Mouse (Mus musculus) urinary bladder, postnatal 10 days (tissue): ENCODE data around the gene Slco1a5.
"Not testable (repeated sequence)": the region's sequence is repeated elsewhere in the genome, so short reads cannot be mapped to it uniquely, and the experiment has no call there.

ENCODE experiments used
- DNase-seq: peaks from one replicate; pipeline ENCODE4 v3.0.0; 2022; ENCODE audit warnings: low spot score

Gene Slco1a5

GRCm38 (mm10) chr6:142322881-142323280 is at the start of gene Slco1a5:
TSS of gene Slco1a5 (minus strand) at chr6:142322981.
- DNase-seq = no peak

DNA sequence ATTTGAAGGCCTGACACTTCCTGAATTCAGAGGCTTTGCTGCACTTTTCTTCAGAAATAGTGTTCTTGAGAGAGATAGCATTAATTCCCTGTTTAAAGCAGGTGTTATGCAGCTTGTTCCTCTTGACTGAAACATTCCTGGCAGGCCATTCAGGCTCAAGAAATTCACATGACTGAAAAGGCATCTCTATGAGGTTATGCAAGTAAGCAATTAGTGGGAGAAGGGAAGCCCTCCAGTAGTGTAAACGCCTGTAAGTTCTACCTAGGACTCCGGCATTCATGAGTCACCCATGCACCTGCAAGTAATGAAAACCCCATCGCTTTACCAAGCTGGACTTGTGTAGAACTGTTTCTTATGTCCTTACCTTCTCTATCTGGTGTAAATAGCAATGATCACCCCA is 46.8 kb upstream of the Slco1a5 start:
- no peak for DNase-seq

- DNase-seq = no peak
Measured at GRCm38 (mm10) chr6:142367565-142367964, 44.8 kb upstream of the Slco1a5 start.

DNA sequence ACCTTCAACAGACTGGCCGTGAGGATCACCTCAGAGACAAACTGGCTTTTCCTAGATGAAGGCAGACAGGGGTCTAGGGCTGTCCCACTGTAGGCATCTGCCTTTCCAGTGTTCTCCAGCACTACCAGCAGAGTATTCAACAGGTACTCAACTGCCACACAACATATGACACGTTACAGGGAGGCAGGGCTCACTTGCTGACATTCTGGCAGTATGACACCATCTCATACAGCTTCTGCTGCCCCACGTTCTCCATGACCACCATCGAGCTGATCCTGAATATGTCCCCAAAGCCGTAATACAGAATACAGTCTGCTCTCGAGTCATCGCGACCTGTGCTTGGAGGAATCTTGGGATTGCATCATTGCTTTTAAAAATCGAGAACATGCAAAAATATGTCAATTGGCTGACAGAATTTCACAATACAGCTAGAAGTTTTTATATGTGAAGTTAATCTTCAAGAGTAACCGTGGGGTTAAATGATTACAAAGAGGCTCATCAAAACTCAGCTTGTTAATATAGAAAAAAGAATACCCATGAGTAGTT is 43.8 kb upstream of the Slco1a5 start:
- no peak for DNase-seq

GRCm38 (mm10) chr6:142365742-142366472 is 43.1 kb upstream of the Slco1a5 start:
- no peak for DNase-seq

DNA sequence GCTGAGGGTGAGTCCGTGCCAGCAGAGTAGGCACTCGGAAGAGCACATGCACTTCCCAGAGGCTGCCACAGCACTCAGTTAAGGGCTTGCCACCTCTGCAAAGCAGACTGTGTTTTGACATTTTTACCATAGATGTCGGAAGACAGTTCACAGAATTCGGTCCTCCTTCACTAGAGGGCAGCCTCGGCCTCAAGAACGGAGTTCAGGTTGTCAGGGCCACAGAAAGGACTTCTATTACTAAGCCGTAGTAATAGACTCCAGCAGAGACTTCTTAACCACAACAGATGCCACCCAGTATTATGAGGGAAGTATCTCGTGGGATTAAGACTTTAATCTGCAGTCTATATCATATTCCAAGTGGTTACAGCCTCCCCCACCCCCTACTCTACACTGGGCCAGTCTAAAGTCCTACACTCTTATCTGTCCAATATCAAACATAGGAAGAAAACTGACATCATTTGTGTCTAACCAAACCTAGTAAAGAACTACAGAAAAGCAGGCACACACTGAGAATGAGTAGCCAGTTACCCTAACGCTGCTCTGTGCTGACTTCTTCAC is 40.3 kb upstream of the Slco1a5 start:
- no peak for DNase-seq

DNA sequence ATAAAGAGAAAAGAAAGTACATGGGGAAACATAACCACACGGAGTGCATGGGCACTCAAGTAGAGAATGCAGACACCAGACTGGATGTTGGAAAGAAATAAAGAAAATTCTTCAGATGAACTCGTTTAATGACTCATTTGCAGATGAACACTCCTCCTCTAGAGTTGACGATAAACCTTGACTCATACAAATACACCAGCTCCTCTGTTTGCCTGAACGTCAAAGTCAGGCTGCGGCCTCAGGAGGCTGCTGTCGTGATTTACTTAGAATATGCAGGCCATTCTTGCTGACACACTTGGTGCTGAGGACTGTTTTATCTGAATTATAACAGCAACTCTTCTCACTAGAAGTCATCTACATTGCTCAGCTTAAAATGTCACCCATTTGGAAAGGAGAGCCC is 39.3 kb upstream of the Slco1a5 start:
- no peak for DNase-seq

DNA sequence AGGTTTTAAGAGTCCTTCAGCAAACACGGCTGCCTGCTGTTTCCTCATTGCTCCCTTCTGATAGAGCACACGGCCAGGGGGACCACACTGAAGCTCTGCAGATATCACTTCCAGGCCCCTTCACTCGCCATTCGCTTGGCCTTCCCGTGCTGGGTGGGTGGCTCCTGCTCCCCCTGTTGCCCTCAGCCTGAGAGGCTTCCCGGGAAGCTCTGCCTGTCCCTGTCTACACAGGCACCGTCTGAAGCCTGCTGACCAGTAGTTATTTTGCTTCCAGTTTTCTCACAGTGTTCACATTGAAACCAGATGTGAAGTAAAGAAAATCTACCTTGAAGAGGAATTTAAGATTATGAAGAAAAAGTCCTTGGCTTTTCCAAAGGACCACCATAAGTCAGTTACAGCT is 34.3 kb upstream of the Slco1a5 start:
- no peak for DNase-seq

- DNase-seq = not testable (repeated sequence)
Measured at GRCm38 (mm10) chr6:142352099-142352498, 29.3 kb upstream of the Slco1a5 start.

DNA sequence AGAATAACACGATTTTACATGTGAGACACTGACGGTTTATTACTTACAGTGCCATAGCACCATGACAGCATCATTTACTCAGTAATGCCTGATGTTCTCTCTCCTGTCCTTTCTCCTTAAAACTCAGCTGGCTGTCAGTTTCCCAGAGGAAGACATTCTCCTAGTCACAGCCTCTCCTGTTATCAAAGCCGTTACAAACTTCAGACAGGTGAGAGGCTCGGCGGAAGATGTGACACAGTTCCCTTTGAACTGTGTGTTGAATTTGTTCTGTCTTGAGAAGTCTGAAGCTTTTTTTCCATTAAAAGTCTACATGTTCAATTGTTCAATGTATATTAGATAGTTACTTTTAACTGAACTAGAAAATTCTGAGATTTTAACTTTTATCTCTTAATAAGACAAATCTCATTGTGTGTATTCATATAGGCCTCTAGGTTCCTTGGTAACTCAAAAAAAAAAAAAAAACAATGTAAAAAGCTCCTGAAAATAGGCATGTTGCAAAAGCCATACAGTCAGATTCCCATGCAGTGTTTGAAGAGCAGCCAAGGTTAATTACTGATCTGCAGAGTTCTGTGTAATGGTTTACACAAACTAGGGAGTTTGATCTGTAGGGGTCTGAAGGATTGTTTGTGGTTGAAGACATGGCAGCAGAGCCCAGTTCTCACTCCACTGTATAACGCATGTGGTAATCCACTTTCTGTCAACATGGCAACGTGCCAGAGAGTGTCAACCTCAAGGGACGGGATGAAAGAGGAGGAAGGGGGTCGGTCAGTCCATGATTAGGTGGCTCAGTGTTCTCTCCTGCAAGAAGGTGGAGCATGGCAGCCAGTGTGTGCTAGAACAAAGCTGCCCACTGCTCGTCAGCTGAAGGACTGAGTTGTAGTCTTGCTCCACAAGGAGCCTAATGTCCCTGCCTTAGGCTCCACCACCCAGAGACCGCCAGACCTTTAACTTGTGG is 24.9 kb upstream of the Slco1a5 start:
- no peak for DNase-seq

DNA sequence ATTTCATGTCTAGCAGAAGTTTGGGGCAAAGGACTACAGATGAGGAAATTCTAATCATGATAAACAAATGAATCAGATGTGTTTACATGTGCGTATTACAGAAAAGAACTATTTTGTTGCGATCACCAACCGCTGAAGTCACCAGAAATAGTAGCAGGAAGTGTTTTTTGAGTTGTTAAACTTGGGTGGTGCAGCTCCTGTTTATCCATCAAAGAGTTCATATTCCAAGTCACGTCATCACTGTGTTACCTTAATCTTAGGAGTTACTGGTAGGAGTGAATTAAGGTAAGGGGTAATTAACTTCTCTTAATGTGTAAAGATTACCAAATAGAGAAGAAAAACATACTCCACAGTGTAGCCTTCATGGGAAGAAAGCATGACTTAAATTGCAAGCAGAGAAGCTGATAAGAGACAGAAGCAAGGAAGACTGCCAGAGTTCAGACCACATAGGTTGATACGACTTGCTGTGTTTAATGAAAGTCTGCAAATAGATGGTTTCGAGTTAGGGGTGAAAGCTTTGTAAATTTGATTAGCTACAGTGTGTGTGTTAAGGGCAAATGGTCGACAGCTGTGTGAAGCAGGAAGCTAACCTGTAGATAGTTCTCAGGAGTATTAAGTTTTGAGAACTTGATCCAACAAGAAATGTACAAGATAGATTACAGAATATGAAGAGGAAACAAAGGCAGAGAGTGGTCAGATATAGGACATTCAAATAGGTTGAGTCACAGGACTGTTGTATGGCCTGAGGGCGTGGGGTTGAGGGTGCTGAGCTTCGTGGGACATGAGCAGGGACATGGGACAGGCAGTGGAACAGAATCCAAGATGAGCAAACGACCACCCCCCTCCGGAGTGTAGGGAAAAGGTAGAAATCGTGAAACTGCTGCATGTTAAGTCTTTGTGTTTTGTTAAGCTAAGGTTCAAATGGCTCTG is 23.7 kb upstream of the Slco1a5 start:
- no peak for DNase-seq

GRCm38 (mm10) chr6:142345440-142346038 is 22.8 kb upstream of the Slco1a5 start, which contains the start of gene Pyroxd1:
TSS of gene Pyroxd1 (plus strand) at chr6:142345654.
- peak; percentile 43 for DNase-seq

- DNase-seq = no peak
Measured at GRCm38 (mm10) chr6:142343561-142343960, 20.8 kb upstream of the Slco1a5 start.

DNA sequence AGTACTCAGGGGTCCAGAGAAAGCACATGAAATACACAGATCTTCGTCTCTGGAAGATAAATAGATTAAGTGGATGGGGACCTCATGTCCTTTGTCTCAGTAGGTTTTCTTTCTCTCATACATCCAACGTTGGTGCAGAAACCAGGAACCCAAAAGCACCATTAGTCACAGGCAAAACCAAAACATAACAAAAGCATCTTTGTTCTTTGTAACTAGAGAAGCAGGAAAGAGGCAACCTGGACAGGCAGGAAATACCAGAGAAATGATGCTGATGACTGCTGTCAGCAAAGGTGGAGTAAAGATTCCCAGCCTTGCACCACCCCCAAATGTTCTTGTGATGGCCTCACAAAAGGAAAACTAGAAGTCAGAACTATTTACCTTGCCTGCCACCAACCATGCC is 16.8 kb upstream of the Slco1a5 start:
- no peak for DNase-seq

- no peak for DNase-seq
Measured at GRCm38 (mm10) chr6:142338961-142339360, 16.2 kb upstream of the Slco1a5 start.

GRCm38 (mm10) chr6:142329201-142329600 is 6.4 kb upstream of the Slco1a5 start:
- no peak for DNase-seq

DNA sequence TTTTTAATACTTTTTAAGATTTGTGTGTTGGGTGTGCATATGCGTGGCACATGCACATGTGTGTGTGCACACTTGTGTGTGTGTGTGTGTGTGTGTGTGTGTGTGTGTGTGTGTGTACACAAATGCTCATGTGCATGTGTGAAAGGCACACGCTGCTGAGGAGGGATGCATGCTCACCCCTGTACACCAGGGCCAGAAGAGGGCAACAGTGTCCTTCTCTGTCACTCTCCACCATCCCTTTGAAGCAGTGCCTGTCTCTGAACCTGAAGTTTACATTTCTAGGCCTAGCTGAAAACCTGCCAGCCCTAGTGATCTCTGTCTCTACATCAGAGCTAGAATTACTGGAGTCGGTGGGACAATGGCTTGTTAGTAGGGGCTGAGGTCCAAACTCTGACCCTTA is 3.8 kb upstream of the Slco1a5 start:
- no peak for DNase-seq

DNA sequence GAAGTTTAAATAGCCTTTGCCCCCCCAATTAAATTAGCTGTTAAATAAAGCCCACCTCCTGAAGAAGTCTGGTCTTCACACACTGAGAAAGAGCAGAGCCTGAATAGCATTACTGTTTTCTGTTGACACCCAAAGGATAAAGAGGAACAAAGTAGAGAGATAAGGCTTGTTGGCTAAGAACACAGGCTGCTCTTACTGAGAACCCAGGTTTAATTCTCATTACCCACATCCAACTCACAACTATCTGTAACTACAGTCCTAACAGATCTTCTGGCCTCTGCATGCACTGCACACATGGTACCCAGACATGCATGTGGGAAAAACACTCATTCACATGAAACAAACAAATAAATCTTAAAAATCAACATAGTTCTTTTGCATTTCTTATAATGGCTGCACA is 5.7 kb downstream of the Slco1a5 start:
- no peak for DNase-seq

- no peak for DNase-seq
Measured at GRCm38 (mm10) chr6:142314285-142314684, 8.5 kb downstream of the Slco1a5 start.

DNA sequence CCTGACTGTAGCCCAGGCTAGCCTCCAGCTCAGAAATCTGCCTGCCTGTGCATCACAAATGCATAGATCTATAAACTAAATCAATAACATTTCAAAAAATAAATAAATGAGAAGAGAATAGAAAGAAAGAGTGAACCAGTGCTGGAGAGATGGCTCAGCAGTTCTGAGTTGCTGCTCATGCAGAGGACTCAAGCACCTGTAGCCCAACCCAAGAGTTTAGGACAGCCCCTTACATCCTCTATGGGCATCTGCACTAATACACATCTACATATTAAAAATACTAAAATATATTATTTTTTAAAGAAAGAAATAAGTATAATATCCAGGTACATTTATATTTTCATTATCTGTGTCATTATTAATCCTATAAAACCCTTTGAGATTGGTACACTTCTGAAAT is 17.7 kb downstream of the Slco1a5 start:
- no peak for DNase-seq

DNA sequence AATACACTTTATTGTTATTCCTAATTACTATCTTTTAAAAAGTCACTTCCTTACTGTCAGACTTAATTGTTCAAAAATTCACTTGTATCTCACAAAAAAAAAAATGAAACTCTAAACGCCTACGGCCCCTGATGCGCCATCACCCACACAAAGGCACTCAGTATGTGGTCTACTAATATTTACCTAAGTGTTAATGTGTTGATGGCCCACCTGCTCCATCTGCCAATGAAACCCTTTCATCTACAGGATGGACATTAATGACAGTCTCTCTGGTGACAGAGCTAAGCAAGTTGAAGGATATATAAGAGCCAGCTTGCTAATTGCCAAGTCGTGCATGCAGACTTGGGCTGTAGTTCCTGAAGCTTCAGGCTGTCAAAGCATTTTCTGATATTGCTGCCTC is 24.7 kb downstream of the Slco1a5 start, which contains the start of gene Iapp:
Gene Iapp, plus strand, starts transcription at position 326 of the 400 bp plus-strand sequence.
- DNase-seq = no peak
